Mouse (Mus musculus) ES-E14 (cell line): ENCODE measurements at regions not wholly inside any gene's neighbourhood (a gene's known extent, or its start where the extent isn't known, plus 50 kb on each side); places are given as distances from the start of the nearest gene placed in this dataset.
"Not testable (repeated sequence)": the region's sequence is repeated elsewhere in the genome, so short reads cannot be mapped to it uniquely, and the experiment has no call there.

Source experiments
- DNase-seq: peaks from one replicate; pipeline ENCODE4 v3.0.0-alpha.2; 2013; ENCODE audit warnings: low read depth, low spot score
- H3K27ac ChIP-seq: 2 replicates; pipeline ENCODE4 v1.5.1; 2012; ENCODE audit warnings: low read depth, mild to moderate bottlenecking, low read length, moderate library complexity, mixed read lengths; ENCODE audit not compliant: poor library complexity, insufficient read depth, severe bottlenecking
- H3K36me3 ChIP-seq: 2 replicates; pipeline ENCODE4 v1.6.1; 2012; ENCODE audit warnings: mild to moderate bottlenecking, low read length, moderate library complexity, mixed read lengths; ENCODE audit not compliant: control insufficient read depth, poor library complexity, insufficient read depth, severe bottlenecking
- H3K4me1 ChIP-seq, 2 experiments: fragments of 150-350 bp in 1 of 2; sonication (generic) in 1 of 2; 2 replicates each; pipeline ENCODE4 v1.6.1; 2012; ENCODE audit warnings: low read length in 2 of 2, mild to moderate bottlenecking in 1 of 2, mixed read lengths in 1 of 2; ENCODE audit not compliant: control insufficient read depth in 2 of 2, insufficient read depth in 2 of 2, poor library complexity in 1 of 2
- H3K4me3 ChIP-seq, 2 experiments: fragments of 150-350 bp in 1 of 2; sonication (generic) in 1 of 2; 2 replicates each; pipeline ENCODE4 v1.5.1; 2012; ENCODE audit warnings: low read length in 2 of 2, low read depth in 1 of 2, mild to moderate bottlenecking in 1 of 2, mixed read lengths in 1 of 2; ENCODE audit not compliant: insufficient read depth in 1 of 2, poor library complexity in 1 of 2, severe bottlenecking in 1 of 2
- H3K9ac ChIP-seq: 2 replicates; pipeline ENCODE4 v1.6.1; 2012; ENCODE audit warnings: low read depth, mild to moderate bottlenecking, low read length, mixed read lengths; ENCODE audit not compliant: poor library complexity, insufficient read depth, severe bottlenecking
- H3K9me3 ChIP-seq: fragments of 150-350 bp; sonication (generic); 2 replicates; pipeline ENCODE4 v1.6.1; 2012; ENCODE audit warnings: low read depth, mild to moderate bottlenecking, low read length; ENCODE audit not compliant: control insufficient read depth, insufficient read depth
- CHD2 ChIP-seq: IDR thresholded peaks from 2 replicates; pipeline ENCODE4 v1.6.1; 2014; ENCODE audit warnings: mild to moderate bottlenecking, low read depth, low read length, inconsistent platforms
- HCFC1 ChIP-seq: IDR thresholded peaks from 2 replicates; pipeline ENCODE4 v1.6.1; 2012; ENCODE audit warnings: low read length, inconsistent platforms, borderline replicate concordance; ENCODE audit not compliant: insufficient read depth
- MAFK ChIP-seq: IDR thresholded peaks from 2 replicates; pipeline ENCODE4 v1.6.1; 2014; ENCODE audit warnings: mild to moderate bottlenecking, low read depth, low read length, inconsistent platforms; ENCODE audit not compliant: insufficient read depth
- ZC3H11A ChIP-seq: IDR thresholded peaks from 2 replicates; pipeline ENCODE4 v1.6.1; 2012; ENCODE audit warnings: low read depth, mild to moderate bottlenecking, inconsistent platforms, low read length, borderline replicate concordance
- ZNF384 ChIP-seq: IDR thresholded peaks from 2 replicates; pipeline ENCODE4 v1.6.1; 2012; ENCODE audit warnings: low read depth, low read length, inconsistent platforms
- in situ Hi-C, 2 experiments: fragments of 600-800 bp; cut with MboI; formaldehyde crosslinking; loops; one replicate each; pipeline ENCODE4 v1.15.1; 2025; ENCODE audit warnings: low sequenced_read_pairs in 2 of 2, inconsistent platforms in 1 of 2; ENCODE audit not compliant: unreplicated experiment in 2 of 2

DNA sequence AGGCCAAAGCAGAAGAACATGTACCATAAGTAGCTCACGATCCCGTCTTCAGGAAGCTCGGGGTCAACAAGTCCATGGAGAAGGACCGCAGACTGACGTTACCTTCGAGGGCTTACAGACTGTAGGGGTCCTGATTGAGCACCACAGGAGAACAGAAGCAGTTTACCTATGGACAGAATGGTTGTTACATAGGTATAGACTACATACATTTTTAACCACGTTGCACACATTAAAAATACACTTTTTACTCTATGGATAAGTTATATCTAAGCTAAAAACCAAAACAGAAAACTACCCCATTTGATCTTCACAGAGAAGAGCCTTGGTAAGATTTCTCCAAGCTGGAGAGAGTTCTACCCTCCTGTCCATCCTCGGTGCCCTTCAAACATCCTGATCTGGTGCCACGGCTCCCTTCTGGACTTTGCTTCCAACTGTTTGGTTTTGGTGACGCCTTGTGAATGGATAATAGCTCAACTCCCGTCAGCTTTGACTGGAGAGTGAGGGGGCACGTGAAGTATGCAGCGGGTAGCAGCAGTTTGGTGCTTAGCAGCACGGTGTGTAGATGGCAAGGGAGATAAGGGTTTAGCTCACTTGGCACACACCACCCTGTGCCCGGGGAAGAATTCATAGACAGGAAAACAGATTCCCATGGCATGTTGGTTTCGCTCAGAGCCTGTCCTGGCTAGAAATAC, 117.9 kb upstream of the Cpsf6 start:
- in situ Hi-C loops = no loop called here
- no peaks in the 10 kb centered on the region for H3K36me3 ChIP-seq
- no peak overlapping the region for H3K4me3 ChIP-seq
- H3K9me3 ChIP-seq = no peaks in the 10 kb centered on the region
- H3K9ac ChIP-seq = no peak overlapping the region
- TF ChIP-seq ZNF384 = no peak
- TF ChIP-seq HCFC1 = no peak
- no peak for TF ChIP-seq CHD2
- TF ChIP-seq ZC3H11A = no peak
- no peak for TF ChIP-seq MAFK
- no peak overlapping the region for H3K27ac ChIP-seq
- DNase-seq = no peak
- peaks cover 0 to 2% of the 10 kb centered on the region in 2 experiments; a peak in 1 of 4 replicates for H3K4me1 ChIP-seq

GRCm38 (mm10) chr10:117497082-117497481, 117.3 kb upstream of the Cpsf6 start:
- in situ Hi-C loops, H3K4me3 ChIP-seq, DNase-seq, H3K9me3 ChIP-seq, H3K9ac ChIP-seq, H3K4me1 ChIP-seq, H3K36me3 ChIP-seq, H3K27ac ChIP-seq: not testable (repeated sequence)

DNA sequence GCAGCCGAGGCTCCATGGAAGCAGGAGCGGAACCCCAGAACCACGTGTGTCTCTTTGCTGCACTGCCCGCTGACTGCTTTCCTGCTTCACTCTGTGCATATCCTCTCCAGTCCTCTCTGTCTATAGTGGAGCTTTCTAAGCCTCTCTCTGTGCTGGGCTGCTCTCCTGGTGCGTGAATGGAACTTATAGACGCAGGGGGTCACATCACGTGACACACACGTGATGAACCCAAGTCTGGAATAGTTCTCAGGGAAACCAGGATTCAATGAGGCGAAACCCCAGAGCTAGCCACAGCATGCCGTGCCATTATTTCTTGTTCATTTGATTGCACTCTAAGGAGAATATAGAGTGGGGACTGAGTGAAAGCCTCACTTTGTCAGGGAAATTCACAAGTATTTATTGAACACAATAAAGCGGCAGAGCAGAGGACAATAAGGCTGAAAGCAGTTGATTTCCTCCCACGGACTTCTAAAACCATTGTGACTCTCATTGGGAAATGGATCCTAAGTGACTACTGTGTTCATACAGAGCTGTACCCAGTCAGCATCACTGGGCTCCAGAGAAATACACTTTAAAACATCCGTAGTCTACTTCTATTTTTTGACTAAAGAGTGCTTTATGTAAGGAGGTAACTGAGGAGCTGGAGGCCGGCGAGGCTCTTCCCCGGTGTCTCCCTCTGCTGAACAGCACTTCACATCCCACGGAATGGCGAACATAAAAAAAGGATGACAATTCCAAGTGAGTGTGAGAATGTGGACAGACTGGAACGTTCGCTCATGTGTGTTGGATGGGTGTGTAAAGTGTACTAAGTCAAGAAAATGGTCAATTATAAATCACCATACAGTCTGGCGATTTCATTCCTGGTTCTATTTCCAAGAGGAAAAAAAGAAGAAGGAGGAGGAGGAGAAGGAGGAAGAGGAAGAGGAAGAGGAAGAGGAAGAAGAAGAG, 116.5 kb upstream of the Cpsf6 start:
- no peak for DNase-seq
- no peak for TF ChIP-seq ZNF384
- TF ChIP-seq MAFK = no peak
- no peak for TF ChIP-seq CHD2
- no peak for TF ChIP-seq ZC3H11A
- no peak for TF ChIP-seq HCFC1
- peaks cover 0 to 2% of the 10 kb centered on the region in 2 experiments; a peak in 1 of 4 replicates for H3K4me1 ChIP-seq
- in situ Hi-C loops = no loop called here
- no peak overlapping the region for H3K27ac ChIP-seq
- no peak overlapping the region for H3K4me3 ChIP-seq
- H3K36me3 ChIP-seq = no peaks in the 10 kb centered on the region
- H3K9ac ChIP-seq = no peak overlapping the region
- H3K9me3 ChIP-seq = no peaks in the 10 kb centered on the region

DNA sequence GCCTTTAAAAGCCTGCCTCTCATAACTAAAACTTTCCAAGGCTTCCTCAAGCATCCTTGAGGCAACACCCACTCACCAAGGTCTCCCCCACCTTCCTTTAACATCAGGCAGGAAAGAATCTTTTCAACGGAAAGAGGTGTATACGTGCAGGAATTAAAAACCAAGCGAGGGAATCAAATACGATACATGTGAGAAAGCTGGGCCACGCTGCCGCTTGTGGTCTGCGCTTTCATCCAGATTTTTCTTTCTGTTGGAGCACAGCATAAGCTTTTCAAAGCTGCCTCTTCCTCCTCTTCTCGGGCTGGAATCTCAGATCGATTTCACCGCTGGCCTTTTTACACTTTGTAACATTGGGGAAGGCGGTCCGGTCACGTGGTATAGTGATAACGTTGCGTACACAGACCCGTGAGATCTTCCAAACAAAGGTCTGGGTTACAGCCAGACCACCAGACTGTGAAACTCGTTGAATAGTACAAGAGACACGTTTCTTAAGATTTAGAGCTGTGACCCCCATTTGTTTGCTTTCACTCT, 114.4 kb upstream of the Cpsf6 start:
- Histone ChIP-seq H3K4me3 (no peak overlapping the region), H3K4me1 (peaks cover 0 to 2% of the 10 kb centered on the region in 2 experiments; a peak in 1 of 4 replicates), H3K9ac (no peak overlapping the region), H3K36me3 (no peaks in the 10 kb centered on the region), H3K27ac (no peak overlapping the region), H3K9me3 (no peaks in the 10 kb centered on the region)
- in situ Hi-C loops = no loop called here
- DNase-seq = no peak
- TF ChIP-seq MAFK = no peak
- TF ChIP-seq HCFC1 = no peak
- no peak for TF ChIP-seq CHD2
- TF ChIP-seq ZC3H11A = no peak
- TF ChIP-seq ZNF384 = no peak
